Mouse (Mus musculus): ENCODE data around the gene Mvb12b.

Mvb12b gene

DNA sequence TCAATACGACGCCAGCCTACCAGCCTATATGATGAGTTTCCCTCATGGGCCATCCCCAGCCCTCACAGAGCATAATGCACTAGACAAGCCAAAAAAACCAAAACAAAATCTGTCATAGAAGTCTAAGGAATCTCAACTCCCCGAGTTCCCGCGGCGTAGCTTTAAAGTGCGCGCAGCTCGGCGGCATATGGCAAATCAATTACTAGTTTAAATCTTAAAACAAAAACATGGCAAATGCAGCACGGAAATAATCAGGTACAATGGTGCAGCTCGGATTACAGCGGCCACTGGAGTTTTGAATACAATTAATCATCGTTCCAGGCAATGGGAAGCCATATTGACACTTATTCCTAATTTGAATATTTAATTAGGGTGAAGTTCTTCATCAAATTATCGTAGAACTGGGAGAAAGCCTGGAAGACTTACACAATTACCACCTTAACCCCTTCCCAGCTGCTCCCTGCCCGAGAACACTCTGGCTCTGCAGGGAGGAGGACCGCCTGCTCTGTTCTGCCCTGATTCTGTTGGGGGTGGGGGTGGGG is 76.3 kb downstream of the Mvb12b start:
- no peak for DNase-seq (ENCODE audit: low spot score)

DNA sequence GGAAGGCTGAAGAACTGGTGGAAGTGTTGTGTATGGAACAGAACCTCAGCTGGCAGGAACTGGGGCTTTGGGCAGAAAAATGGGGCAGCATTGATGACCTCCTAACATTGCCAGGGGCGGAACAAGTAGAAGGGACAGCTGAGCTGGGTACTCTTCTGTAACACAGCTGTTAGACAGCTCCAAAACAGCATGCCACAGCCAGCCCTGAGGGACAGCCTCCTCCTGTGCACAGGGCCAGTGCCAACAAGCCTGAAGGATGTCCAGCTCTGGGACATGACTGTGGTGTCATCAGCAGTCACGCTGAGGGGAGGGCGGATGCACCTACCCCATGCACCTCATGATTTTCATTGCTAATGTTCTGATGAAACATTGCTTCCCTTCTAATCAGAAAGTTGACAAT is 78.7 kb downstream of the Mvb12b start:
- DNase-seq (ENCODE audit: low spot score), result no peak

DNA sequence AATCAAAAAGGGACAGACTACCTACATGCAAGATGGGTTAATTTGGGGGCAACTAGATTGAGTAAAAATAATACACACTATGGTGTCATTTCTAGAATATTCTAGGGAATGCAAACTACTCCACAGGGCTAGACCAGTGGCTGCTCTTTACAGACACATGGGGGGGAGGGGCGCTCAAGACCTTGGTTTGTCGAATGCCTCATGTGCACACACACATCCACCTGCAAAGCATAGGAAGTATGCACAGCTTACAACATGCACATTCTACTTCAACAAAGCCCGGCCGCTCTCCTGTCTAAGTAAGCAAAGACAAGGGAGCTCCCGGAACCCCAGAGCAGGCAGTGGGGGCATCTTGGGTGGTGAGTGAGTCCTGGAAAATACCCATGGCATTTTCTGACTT is 79.7 kb downstream of the Mvb12b start:
- DNase-seq (ENCODE audit: low spot score), result no peak

DNA sequence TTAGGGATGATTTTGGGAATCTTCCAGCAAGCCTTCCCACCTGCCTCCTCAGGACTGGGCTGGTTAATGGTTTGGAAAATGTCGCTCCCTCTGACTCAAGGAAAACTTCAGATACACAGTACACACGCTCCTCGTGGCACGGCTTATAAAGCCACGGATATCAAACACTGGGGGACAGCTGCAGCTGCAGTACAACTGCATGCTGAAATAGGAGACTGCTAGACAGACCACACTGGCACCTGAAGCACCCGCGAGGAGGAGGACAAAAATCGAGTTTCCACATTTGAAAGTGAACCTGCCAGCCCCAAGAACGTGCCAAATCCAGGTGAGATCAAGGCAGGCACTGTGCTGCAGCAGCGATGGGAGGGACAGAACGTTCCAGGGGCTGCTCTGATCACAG is 82.1 kb downstream of the Mvb12b start:
- no peak for DNase-seq (ENCODE audit: low spot score)

DNA sequence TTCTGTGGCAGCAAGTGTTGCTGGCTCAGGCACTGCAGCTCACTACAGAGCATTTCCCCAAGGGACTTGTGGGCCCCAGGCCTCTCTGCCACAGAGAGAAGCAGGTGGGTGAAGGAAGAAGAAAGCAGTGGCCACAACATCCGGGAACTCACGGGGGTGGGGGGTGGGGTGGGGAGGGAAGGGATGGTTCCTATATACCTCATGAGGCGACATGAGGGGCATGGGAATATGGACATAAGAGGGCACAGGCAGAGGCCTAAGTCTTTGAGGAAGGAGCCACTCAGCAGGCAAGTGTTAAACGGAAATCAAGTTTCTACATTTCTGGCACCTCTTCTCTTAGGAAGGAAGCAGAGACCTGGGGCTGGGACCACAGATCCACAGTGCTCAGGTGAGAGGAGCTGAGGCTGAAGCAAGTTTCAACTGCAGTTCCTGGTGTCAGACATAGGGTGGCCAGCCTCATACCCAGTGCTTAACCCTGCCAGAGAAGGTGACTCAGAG is 84.0 kb downstream of the Mvb12b start:
- no peak for DNase-seq (ENCODE audit: low spot score)

DNA sequence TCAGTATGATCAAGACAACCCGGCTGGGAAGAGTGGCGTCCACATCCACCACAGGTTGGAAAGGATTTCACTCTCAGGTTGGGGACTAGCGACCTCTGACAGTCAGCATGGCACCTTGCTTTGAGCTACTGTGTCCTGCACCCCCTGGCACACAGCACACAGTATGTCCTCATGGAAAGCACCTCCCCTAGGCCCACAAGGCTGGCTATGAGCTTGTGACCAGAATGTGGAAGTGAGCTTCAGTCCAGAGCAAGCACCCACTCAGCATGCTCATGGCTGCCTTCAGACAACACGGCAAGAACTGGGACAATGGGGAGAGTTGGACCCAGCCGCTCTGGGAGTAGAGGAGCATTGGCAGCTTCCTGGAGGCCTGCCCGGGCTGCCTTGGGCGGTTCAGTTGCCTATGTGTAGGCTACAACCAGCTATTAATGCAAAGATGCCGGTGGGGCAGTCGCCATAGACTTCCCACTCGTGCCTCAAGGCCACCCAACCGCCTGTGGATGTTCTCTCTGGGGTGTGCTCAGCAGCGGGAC is 84.6 kb downstream of the Mvb12b start:
- DNase-seq (ENCODE audit: low spot score), result no peak

DNA sequence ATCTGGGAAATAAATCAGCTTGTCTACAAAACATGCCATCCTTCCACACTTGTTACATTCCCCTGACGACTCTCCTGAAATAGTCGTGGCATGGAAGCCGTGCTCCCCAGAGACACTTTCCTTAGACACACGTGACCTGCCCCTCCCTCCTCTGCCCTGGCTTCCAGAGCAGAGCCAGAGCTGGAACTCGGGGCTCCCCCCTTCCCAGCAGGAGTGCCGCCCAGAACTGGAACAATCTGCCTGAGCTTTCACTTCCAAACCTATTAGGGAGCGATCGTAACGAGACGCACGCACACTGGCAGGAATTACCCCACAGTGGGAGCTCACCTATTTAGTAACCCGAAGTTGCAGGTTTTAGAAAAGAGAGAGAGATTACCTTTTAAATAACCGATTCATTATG is 86.0 kb downstream of the Mvb12b start:
- no peak for DNase-seq (ENCODE audit: low spot score)

DNA sequence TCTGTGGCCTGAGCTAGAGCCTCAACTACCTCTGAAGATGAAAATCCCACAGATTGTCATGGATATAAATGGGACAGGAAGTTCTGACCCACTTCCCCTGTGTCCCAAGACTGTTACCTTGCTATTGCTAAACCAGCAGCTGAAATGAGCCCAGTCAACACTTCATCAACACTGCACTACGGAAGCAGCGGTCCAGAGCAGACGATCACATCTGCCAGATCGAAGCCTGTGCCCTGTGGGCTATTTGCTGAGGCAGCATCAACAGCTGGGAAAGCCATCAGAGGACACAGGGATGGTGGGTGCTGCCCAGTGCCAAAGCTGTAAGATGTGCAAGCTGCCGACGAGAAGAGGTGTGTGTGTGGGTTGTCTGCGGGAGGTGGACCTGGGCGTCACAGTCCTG is 86.4 kb downstream of the Mvb12b start:
- DNase-seq (ENCODE audit: low spot score), result no peak

DNA sequence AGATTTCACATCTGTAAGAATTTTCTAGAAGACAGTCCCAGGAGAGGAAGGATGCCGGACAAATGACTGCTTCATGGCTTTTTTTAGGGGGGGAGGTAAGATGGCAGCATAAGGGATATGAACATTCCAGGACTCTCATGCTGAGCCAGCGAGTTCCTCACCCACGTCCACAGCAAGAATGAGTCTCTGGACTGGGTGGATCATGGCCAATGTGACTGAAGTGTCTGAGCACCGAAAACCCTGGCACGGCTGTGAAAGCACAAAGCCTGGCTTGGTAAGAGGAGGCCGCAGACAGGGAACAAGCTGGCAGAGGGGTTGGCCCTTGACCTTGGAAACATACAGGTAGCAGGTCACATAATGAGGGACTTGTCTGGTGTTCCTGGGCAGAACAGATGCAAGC is 87.5 kb downstream of the Mvb12b start:
- no peak for DNase-seq (ENCODE audit: low spot score)

DNA sequence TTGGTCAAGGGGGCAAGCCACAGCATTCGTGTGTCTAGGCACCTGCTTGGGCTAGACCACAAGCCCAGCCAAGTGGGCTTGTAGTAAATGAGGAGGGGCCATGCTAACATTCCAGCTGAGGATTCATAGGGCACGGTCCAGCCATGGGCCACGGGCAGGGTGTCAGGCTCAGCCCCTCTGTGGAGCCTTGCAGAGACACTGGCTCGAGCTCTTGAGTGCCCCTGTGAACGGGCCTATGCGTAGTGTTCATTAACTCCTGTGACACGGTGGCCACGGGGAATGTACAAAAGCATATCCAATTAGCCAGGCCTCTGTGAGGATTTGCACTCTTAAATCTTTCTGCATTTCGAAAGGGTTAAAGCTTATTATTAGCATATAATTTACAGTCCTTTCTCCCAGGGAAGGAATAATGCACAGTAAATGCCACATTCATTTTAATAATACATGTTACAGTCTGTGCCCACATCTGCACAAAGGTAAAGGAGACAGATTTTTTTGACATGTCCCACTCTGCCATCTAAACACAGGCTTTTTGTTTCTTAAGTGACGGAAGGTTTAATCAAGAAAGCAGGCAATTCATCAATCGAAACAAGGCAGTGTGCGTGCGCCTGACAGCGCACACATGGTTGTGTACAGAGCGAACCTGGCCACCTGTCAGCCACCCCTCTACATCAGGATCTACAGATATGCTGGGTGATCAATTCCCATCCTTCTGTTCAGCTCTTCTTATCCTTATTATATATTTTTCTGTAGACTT is 91.9 kb downstream of the Mvb12b start:
- DNase-seq (ENCODE audit: low spot score), result no peak

DNA sequence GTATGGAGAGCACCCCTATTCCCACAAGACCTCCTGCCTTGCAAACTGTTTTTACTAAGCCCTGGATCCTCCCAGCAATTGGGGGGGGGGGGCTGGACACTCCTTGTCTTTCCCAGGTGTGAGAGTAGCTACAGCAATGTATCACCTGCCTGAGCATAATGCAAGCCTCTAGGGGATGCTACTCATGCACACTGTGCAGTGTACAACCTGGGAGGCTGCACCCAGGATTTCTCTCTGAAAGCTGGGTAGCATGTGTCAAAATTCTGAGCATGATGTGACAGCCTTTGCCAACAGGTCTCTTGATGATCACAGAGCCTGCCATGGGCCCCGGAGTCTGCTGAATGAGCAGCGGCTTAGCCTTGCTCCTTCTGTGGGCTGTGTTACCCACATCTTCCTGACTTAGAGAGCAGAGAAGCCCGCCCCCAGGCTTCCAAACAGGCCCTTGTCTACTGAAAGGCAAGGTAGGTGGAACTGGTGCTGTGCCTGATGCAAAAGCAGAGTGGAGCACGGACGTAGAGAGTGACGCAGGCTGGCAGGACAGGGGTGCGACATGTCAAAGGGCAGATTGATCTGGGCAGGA is 92.7 kb downstream of the Mvb12b start:
- DNase-seq (ENCODE audit: low spot score), result peak; percentile 46

DNA sequence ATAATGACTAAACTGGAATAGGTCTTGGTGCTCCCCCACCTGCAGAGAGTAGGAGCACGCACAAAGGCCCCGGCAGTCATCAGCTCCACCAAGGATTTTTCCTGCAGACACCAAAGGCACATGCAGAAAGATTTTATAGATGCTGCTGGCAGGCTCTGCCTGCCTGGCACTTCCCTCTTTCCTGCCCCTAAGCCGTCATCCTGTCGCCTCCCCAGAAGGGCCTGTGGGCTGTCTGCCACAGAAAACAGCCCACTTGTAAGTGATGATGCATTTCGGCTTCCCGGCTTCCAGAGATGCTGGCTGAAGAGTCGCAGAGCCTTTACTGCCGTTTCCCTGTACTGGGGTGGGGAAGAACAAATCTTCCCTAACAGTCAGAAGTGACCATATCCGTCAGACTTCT is 93.3 kb downstream of the Mvb12b start:
- peak; percentile 66 for DNase-seq (ENCODE audit: low spot score)

DNA sequence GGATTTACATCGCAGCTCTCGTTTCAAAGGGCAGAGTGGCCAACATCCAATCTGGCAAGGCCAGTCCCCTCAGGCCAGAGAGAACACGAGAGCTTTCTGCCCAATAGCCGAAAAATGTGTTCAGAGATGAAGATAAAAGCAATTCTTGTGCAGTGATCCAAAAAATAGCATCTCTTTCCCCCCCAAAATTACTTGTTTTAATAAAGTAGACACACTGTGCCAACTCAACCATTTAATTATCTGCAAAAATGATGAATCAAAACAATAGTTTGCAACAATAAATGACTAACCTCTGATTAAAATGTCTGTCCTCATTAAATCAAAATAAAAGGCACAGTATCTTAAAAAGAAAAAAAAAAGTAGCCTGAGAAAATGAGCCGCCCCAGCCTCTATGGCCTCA is 97.4 kb downstream of the Mvb12b start:
- no peak for DNase-seq (ENCODE audit: low spot score)

DNA sequence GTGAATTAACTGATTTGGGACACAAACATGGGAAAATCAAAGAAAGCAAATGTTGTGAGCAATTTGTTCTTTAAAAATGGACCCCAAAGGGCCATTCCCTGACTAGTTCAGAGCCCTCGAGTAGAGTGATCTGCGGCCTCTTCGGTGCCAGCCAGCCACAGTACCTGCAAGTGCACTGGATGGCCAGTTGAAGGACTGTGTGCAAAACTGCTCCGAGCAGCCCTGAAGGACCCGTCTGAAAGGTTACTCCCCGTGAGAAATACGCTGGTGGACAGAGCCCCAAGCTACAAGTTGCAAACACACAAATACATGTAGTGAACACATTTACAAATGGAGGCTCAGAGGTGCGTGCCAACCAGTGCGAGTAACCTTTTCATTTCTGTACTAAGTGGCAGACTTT is 98.0 kb downstream of the Mvb12b start:
- no peak for DNase-seq (ENCODE audit: low spot score)

DNA sequence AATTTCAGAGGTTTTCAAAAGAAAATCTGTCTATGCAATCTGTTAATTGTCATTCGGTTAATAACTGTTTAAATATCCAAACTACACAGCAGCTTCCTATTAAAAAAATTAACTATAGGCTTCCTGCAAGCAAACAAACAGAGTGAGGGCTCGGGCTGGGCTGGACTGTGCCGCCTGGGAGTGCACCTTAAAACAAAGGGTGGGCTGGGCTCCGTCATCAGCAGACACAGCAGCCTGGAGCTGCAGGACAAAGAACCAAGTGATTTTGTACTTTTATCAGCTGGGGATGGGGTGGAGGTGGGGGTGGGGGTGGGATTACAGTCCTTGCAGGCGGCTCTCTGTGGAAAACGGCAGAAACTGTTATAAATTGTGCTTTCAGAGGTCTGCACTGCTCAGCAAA is 98.5 kb downstream of the Mvb12b start:
- DNase-seq (ENCODE audit: low spot score), result no peak

DNA sequence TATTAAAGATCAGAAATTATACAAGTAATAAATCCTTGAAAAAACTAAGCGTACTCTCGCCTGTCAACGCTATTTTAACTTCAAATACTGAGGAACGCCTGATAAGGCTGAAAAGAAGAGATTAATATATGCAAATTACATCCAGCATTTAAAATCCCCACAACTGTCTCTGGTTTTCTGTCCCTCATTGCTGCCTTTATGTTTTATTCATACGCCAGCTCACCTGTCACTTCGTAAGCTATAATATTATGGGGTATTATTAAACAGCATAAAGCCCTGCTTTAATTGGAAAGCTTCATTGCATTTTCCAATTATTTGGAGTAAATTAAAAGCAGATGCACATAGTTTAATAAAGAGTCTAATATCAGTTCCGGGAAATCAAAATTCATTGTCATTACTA is 98.9 kb downstream of the Mvb12b start:
- DNase-seq (ENCODE audit: low spot score), result no peak

DNA sequence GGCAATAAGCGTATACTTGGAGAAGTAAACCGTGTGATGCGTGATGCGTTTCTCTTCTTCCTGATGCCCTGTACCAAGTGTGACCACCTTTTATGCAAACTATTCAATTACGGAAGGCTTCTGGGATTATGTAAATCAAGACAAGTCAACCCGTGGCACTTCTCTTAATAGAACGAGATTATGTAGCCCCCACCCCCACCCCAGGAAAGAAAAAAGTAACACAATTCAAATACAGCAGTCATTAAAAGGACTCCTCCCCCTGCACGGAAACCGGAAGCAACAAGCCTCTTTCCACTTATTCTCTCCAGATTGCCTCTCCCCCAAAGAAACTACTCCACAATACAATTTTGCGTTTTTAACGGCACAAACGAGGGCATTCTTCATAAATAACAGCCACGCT is 99.6 kb downstream of the Mvb12b start:
- DNase-seq (ENCODE audit: low spot score), result no peak

DNA sequence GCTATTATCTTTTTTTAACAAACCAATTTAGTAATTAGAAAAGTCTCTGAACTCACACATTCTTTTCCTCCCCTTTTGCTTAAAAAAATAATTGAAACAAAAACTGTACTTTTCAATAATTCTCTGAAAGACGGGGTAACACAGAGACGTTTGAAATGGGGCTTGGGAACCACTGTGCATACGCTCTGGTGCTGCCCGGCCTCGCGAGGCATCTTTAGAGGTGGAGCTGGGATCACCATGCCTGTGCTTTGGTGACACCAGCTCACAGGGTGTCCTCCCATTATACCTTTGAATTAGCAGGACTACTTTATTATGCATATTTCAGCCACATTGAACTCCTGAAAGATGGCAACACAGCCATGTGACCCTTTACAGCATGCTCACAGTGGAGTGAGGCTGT is 101.7 kb downstream of the Mvb12b start:
- no peak for DNase-seq (ENCODE audit: low spot score)

DNA sequence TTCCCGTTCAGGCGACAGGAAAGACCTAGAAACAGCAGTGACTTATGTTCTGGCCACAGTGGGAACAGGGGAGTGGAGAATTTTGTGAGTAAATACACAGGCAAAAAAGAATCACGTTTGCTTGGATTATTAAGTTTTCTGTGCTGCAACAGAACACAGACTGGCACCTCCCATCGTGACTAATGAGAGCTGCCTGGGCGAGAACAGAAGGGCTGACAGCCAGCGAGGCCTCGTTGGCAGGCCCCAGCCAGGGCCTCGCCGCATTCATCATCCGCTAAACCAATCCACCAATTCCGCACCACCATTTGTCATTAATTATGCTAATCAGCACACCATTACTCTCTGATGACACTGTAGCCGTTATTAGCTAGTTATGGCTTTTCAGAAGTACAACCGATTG is 102.2 kb downstream of the Mvb12b start:
- no peak for DNase-seq (ENCODE audit: low spot score)

DNA sequence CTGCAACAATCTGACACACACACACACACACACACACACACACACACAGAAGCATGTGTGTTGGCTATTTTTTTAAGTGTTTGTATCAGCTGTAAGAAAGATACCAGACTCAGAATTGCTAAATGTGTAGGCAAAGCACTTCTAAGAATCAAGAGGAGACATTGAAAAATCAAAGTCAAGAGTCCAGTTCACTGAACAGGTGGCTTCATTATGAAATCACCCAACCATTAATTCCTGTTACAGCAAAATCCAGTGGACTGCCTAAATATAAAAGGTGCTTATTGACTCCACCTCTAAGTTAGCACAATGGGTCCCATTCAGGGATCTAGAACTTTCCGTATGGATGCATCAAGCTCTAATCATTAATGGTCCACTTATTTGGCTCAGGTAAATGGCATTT is 103.0 kb downstream of the Mvb12b start:
- DNase-seq (ENCODE audit: low spot score), result no peak

DNA sequence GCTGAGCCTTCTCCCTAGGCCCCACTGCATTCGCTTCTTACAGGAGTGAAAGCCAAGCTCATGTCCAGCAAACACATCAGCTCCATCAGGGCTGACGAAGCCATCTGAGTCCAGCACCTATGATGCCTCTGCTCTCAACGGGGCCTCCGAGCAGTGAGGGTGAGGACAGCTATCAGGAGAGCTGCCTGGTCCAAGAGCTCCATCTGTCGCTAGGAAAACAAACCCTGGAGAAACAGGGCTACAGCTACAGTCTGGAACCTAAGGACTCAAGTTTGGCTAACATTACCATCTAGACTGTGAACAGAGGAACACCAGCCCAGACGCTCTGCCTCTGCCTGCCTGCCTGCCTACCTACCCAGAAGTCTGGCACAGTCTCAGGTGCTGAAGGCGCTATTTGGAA is 104.3 kb downstream of the Mvb12b start:
- DNase-seq (ENCODE audit: low spot score), result no peak

DNA sequence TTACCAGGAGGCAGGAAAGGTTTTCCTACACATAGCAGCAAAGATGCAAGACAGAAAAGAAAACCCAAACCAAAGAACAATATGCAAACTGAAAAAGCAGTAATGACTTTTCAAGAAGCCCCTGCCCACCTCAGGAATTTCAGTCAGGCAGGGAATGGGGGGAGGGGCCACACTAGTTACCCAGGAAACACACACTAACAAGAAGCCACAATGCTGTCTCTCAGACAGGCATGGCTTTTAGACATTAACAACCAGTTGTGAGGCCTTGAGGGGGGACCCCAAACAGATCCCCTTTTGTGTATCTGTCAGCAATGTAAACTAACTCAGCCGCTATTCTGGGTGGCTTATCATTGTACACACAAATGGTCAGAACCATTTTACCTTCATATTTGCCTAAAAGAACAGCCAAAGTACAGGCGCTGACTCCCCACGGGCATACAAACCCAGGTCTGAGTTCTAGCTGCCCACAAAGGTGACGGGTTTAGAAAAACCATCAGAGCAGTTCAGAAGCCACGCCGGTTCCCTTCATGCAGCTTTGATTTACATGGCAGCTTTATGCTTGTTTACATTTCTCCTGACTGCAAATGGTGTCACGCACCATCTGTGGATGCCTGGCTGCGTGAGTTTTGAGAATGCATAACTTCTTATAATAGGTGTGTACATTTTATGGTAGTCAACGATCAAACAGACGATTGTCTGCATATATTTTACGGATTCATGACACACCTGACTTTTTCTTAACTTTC is 105.9 kb downstream of the Mvb12b start:
- DNase-seq (ENCODE audit: low spot score), result no peak

DNA sequence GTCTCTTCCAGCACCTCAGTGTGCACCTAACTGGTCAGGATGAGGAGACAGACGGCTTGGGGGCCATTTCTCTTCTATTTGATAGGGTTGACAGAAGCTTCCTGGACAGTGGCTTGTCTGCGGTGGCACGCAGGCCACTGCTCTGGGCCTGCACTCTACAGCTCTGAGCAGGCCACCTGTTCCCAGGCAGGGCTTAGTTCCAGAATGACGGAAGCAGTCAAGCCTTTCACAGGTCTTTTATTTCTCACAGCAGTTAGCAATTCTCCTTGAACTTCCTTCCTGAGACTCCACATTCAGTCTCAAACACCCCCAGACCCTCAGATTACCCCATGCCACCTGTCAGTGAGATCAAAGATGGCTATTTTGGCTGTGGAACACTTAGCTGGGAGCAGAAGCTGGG is 109.3 kb downstream of the Mvb12b start:
- no peak for DNase-seq (ENCODE audit: low spot score)

All from left cerebral cortex, adult 11 months (tissue).